Mouse (Mus musculus): ENCODE data around the gene Fmo5.

GRCm38 (mm10) chr3:97657655-97658411 is 29.2 kb downstream of the Fmo5 start, which contains the start of gene Prkab2:
- TF ChIP-seq CTCF (conservative IDR thresholded peaks at IDR 0.05; ENCODE audit: low read length) (no peak), POU5F1 (IDR thresholded peaks at IDR 0.05; ENCODE audit: borderline replicate concordance, low read length) (no peak), NANOG (IDR thresholded peaks at IDR 0.05; ENCODE audit: borderline replicate concordance, low read length) (no peak)

Measured in E14TG2a.4 (cell line).